Mouse (Mus musculus): ENCODE measurements at regions not wholly inside any gene's neighbourhood (a gene's known extent, or its start where the extent isn't known, plus 50 kb on each side); places are given as distances from the start of the nearest gene placed in this dataset.
"Not testable (repeated sequence)": the region's sequence is repeated elsewhere in the genome, so short reads cannot be mapped to it uniquely, and the experiment has no call there.

DNA sequence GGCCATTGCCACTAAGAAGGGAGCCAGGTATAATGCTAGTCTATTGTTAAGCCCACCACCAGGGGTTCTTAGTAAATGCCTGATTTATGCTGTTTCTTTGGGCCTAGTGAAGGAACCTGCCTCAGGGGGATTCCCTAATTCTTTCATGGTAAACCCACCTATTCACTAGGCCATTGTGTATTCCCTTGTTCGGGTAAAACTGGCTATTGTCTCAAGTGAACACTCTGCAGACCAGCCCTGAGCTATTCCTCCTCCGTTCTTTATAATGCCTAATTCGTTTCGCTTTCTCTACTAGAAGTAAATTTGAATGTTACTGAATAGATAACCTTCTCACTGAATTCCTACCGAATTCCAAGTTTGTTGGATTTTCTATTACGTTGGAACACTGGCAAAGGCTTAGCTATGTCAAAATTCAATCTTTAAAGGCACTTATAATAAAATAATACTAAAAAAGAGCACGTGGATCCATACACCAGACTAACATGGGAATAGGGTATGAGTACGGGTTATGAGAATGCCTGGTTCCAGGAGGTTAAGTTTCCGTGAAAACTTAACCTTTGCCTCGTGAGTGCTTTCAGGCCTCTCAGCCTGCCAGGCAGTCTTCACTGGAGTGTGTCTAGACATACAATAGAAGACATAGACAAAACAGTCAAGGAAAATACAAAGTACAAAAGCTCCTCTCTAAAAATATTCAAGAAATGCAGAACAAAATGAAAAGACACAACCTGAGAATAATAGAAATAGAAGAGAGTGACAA lies 536.8 kb upstream of the Cntn5 start:
- 76% methylated on average over 10 of the region's 10 CpGs for WGBS
- not testable (repeated sequence) for DNase-seq (ENCODE audit: extremely low read depth, low read depth, low spot score)

DNA sequence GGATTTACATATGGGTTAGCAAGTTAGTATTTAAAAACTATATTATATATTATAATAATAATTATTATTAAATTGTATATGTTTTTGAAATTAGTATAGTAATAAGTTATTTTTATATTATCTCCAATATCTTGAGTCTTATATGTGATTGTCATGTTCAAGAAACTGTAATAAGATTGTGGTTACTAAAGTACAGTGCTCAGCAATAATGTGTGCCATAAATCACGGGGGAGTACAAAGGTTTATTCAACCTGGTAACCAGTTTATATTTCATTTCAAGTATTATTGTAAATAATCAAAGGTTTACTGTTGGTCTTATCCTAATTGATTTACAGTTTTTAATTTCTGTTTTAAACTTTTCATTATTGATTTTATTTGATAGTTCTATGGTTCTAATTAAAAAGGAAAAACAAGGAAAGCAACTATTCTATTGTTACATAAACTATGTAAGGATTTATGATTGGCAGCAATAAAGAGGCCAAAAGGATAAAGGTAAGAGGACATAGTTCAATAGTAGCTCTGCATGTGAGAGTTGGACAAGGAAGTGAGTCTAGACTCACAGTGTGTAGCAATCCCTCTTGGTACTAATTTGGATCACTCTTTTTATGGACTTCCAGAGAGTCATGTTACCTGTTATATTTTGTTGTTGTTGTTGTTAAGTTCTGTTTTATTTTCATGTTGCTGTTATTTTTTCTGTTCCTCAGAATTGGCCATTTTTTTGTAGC lies 532.0 kb upstream of the Cntn5 start:
- whole genome bisulfite sequencing, result 53% methylated on average over 1 of the region's 1 CpGs
- Histone ChIP-seq H3K4me3 (ENCODE audit: insufficient read depth, low read depth, low read length) (no peak overlapping the region), H3K9ac (ENCODE audit: low read depth, low read length) (no peak overlapping the region), H3K79me2 (ENCODE audit: control insufficient read depth, insufficient read depth, low read length) (no peaks in the 10 kb centered on the region), H3K27ac (replicated peaks; ENCODE audit: insufficient read depth, low read depth, low read length) (no peak overlapping the region), H3K27me3 (ENCODE audit: control insufficient read depth, insufficient read depth, low read length) (no peaks in the 10 kb centered on the region), H3K4me1 (ENCODE audit: control insufficient read depth, insufficient read depth, low read length) (no peaks in the 10 kb centered on the region), H3K36me3 (ENCODE audit: control insufficient read depth, insufficient read depth, low read length) (no peaks in the 10 kb centered on the region)
- TF ChIP-seq POLR2A (IDR thresholded peaks at IDR 0.05; ENCODE audit: extremely low read depth, insufficient read depth, low read length), result no peak
- TF ChIP-seq CTCF (IDR thresholded peaks at IDR 0.05; ENCODE audit: low read depth, low read length), result no peak
- DNase-seq (ENCODE audit: extremely low read depth, low read depth, low spot score), result peak; percentile 4

More for the DNA sequence above, 536.8 kb upstream of the Cntn5 start:
- not testable (repeated sequence) for H3K36me3 ChIP-seq (ENCODE audit: control insufficient read depth, insufficient read depth, low read length); H3K4me3 ChIP-seq (ENCODE audit: insufficient read depth, low read depth, low read length); H3K27me3 ChIP-seq (ENCODE audit: control insufficient read depth, insufficient read depth, low read length); H3K79me2 ChIP-seq (ENCODE audit: control insufficient read depth, insufficient read depth, low read length); H3K27ac ChIP-seq (replicated peaks; ENCODE audit: insufficient read depth, low read depth, low read length); H3K4me1 ChIP-seq (ENCODE audit: control insufficient read depth, insufficient read depth, low read length); H3K9ac ChIP-seq (ENCODE audit: low read depth, low read length)

GRCm38 (mm10) chr9:11436014-11436413 lies 531.4 kb upstream of the Cntn5 start:
- Histone ChIP-seq H3K4me3 (ENCODE audit: insufficient read depth, low read depth, low read length) (no peak overlapping the region), H3K27ac (replicated peaks; ENCODE audit: insufficient read depth, low read depth, low read length) (no peak overlapping the region)
- 74% methylated on average over 2 of the region's 2 CpGs for WGBS

GRCm38 (mm10) chr9:11435019-11435418 lies 530.4 kb upstream of the Cntn5 start:
- H3K4me1 ChIP-seq (ENCODE audit: control insufficient read depth, insufficient read depth, low read length), result no peaks in the 10 kb centered on the region
- no peaks in the 10 kb centered on the region for H3K27me3 ChIP-seq (ENCODE audit: control insufficient read depth, insufficient read depth, low read length)
- no peak overlapping the region for H3K27ac ChIP-seq (replicated peaks; ENCODE audit: insufficient read depth, low read depth, low read length)
- TF ChIP-seq CTCF (IDR thresholded peaks at IDR 0.05; ENCODE audit: low read depth, low read length), result peak; percentile 32; the same call in 1 of the 2 replicates
- no peak for TF ChIP-seq POLR2A (IDR thresholded peaks at IDR 0.05; ENCODE audit: extremely low read depth, insufficient read depth, low read length)
- no peaks in the 10 kb centered on the region for H3K79me2 ChIP-seq (ENCODE audit: control insufficient read depth, insufficient read depth, low read length)
- 20% methylated on average over 2 of the region's 2 CpGs for WGBS
- peak; percentile 61 for DNase-seq (ENCODE audit: extremely low read depth, low read depth, low spot score)
- H3K9ac ChIP-seq (ENCODE audit: low read depth, low read length), result no peak overlapping the region
- no peak overlapping the region for H3K4me3 ChIP-seq (ENCODE audit: insufficient read depth, low read depth, low read length)
- no peaks in the 10 kb centered on the region for H3K36me3 ChIP-seq (ENCODE audit: control insufficient read depth, insufficient read depth, low read length)

More at GRCm38 (mm10) chr9:11436014-11436413, 531.4 kb upstream of the Cntn5 start:
- DNase-seq (ENCODE audit: extremely low read depth, low read depth, low spot score), result no peak
- Histone ChIP-seq H3K27me3 (ENCODE audit: control insufficient read depth, insufficient read depth, low read length) (no peaks in the 10 kb centered on the region), H3K9ac (ENCODE audit: low read depth, low read length) (no peak overlapping the region), H3K4me1 (ENCODE audit: control insufficient read depth, insufficient read depth, low read length) (no peaks in the 10 kb centered on the region), H3K36me3 (ENCODE audit: control insufficient read depth, insufficient read depth, low read length) (no peaks in the 10 kb centered on the region), H3K79me2 (ENCODE audit: control insufficient read depth, insufficient read depth, low read length) (no peaks in the 10 kb centered on the region)
- TF ChIP-seq POLR2A (IDR thresholded peaks at IDR 0.05; ENCODE audit: extremely low read depth, insufficient read depth, low read length), result no peak

- H3K27ac ChIP-seq (replicated peaks; ENCODE audit: insufficient read depth, low read depth, low read length), result no peak overlapping the region
- no peak overlapping the region for H3K9ac ChIP-seq (ENCODE audit: low read depth, low read length)
- no peaks in the 10 kb centered on the region for H3K27me3 ChIP-seq (ENCODE audit: control insufficient read depth, insufficient read depth, low read length)
- no peaks in the 10 kb centered on the region for H3K36me3 ChIP-seq (ENCODE audit: control insufficient read depth, insufficient read depth, low read length)
- WGBS, result 66% methylated on average over 3 of the region's 3 CpGs
- H3K4me3 ChIP-seq (ENCODE audit: insufficient read depth, low read depth, low read length), result no peak overlapping the region
- no peaks in the 10 kb centered on the region for H3K79me2 ChIP-seq (ENCODE audit: control insufficient read depth, insufficient read depth, low read length)
- TF ChIP-seq CTCF (IDR thresholded peaks at IDR 0.05; ENCODE audit: low read depth, low read length) (no peak), POLR2A (IDR thresholded peaks at IDR 0.05; ENCODE audit: extremely low read depth, insufficient read depth, low read length) (no peak)
- no peaks in the 10 kb centered on the region for H3K4me1 ChIP-seq (ENCODE audit: control insufficient read depth, insufficient read depth, low read length)
- DNase-seq (ENCODE audit: extremely low read depth, low read depth, low spot score), result no peak
Measured at GRCm38 (mm10) chr9:11426473-11426872, 521.9 kb upstream of the Cntn5 start.

- WGBS, result 70% methylated on average over 2 of the region's 2 CpGs
- Histone ChIP-seq H3K4me3 (ENCODE audit: insufficient read depth, low read depth, low read length) (no peak overlapping the region), H3K27ac (replicated peaks; ENCODE audit: insufficient read depth, low read depth, low read length) (no peak overlapping the region), H3K79me2 (ENCODE audit: control insufficient read depth, insufficient read depth, low read length) (no peaks in the 10 kb centered on the region), H3K27me3 (ENCODE audit: control insufficient read depth, insufficient read depth, low read length) (no peaks in the 10 kb centered on the region), H3K4me1 (ENCODE audit: control insufficient read depth, insufficient read depth, low read length) (no peaks in the 10 kb centered on the region), H3K9ac (ENCODE audit: low read depth, low read length) (no peak overlapping the region), H3K36me3 (ENCODE audit: control insufficient read depth, insufficient read depth, low read length) (no peaks in the 10 kb centered on the region)
- TF ChIP-seq CTCF (IDR thresholded peaks at IDR 0.05; ENCODE audit: low read depth, low read length), result no peak
- no peak for TF ChIP-seq POLR2A (IDR thresholded peaks at IDR 0.05; ENCODE audit: extremely low read depth, insufficient read depth, low read length)
- no peak for DNase-seq (ENCODE audit: extremely low read depth, low read depth, low spot score)
Measured at GRCm38 (mm10) chr9:11396829-11397228, 492.3 kb upstream of the Cntn5 start.
